Mouse (Mus musculus) layer of hippocampus, postnatal 36 days (tissue): ENCODE data around the gene Cyp2c29. TPM values are rescaled to one million over a fixed set of nuclear protein-coding genes. Genes with fewer than 3 reads are reported as not detected.
"Not testable (repeated sequence)": the region's sequence is repeated elsewhere in the genome, so short reads cannot be mapped to it uniquely, and the experiment has no call there.

Source experiments
- DNase-seq, 2 experiments: peaks; one replicate each; pipeline ENCODE4 v3.0.0; 2022
- total RNA-seq, 2 experiments: library from RNA; stranded (reverse); gene quantifications; 2 replicates each; pipeline ENCODE4 v1.2.3; 2021

The Cyp2c29 gene
- not detected for total RNA-seq

- not testable (repeated sequence) for DNase-seq
These were observed at the start of gene Cyp2c29 for GRCm38 (mm10) chr19:39269105-39269504. Gene Cyp2c29, plus strand, starts transcription at chr19:39269405.

- not testable (repeated sequence) for DNase-seq
These were observed 2.2 kb upstream of the Cyp2c29 start for GRCm38 (mm10) chr19:39267036-39267435.

- no peak for DNase-seq
These were observed 13.6 kb downstream of the Cyp2c29 start for GRCm38 (mm10) chr19:39282801-39283200.

- no peak for DNase-seq
These were observed 16.4 kb downstream of the Cyp2c29 start for GRCm38 (mm10) chr19:39285637-39286036.

- DNase-seq, result no peak
These were observed 17.6 kb downstream of the Cyp2c29 start for GRCm38 (mm10) chr19:39286825-39287224.

GRCm38 (mm10) chr19:39288978-39289377 is 19.8 kb downstream of the Cyp2c29 start:
- DNase-seq, result no peak

Other genes with a start within 250 kb of the Cyp2c29 start
- under 1 TPM in 1 of 2 experiments, not detected in 1; 0.33 TPM for gene Cyp2c65, start 208.4 kb upstream of the Cyp2c29 start, total RNA-seq
- gene Cyp2c66, start 155.5 kb upstream of the Cyp2c29 start, total RNA-seq, result not detected
- not detected for gene Cyp2c38, start 193.7 kb downstream of the Cyp2c29 start, total RNA-seq
- not detected for gene Cyp2c39, start 241.5 kb downstream of the Cyp2c29 start, total RNA-seq